8 mouse cellular contexts compared by ENCODE assay signal in the genomic region with DNA sequence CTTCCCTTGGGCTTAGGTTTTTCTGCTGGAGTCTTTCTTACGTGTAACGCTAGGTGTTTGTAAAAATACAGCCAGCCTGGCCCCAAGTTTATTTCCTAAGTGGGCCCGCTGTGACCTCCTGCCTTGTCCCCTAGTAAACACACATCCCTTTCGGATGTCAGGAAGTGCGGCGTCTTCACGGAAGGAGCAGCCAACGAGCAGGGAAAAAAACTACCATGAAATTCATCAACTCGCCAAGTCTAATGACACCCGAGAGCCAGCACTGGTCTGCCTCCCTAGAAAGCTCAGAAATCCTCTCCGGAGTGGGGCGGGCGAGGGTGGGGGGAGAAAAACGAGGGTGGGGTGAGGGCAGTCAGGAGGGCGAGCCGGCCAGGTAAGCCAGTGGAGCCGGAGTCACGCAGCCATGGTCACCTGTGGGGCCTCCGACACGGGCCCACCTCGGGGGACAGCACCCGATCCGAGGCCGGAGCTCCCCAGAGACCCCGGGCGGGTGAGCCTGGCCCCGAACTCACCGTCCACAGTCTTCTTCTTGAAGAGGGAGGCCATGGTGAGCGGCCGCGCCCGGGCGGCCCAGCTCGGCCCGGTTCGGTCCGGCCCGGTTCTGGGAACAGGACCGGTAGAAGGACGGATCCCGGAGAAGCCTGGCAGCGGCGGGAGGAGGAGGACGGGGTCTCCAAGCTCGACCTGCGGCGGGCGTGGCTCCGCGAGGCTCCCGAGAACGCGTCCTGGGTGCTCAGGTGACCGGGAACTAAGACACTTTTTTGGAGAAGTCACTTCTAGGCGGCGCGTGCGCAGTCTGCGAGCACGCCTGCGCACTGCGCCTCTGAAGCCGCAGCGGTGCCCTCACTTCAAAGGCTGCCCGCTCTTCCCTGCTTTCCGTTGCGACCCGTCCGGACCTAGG. TPM values are rescaled to one million over a fixed set of nuclear protein-coding genes. Genes with fewer than 3 reads are reported as not detected.
DNase-seq lines count a peak whose midpoint lies in the region; ATAC-seq and TF ChIP-seq lines count a peak whose summit lies in the region.

Gene Chmp2b (minus strand): TSS at position 764 of the 901 bp plus-strand sequence.

- peaks cover 5% of the 10 kb centered on the region for H3K4me1 ChIP-seq in forebrain, embryonic 14.5 days (ENCODE audit: control insufficient read depth, insufficient read depth, low read length)
- 0 out of 2 replicates have a peak, but pooled peaks cover 3% of the 10 kb centered on the region for H3K4me1 ChIP-seq in lung, embryonic 14.5 days (ENCODE audit: insufficient read depth)
- no peaks in the 10 kb centered on the region for H3K4me1 ChIP-seq in olfactory bulb, adult 2 months (ENCODE audit: control insufficient read depth, insufficient read depth, low read length)

- peak within 1 kb of the TSS; percentile 89 for H3K4me3 ChIP-seq in forebrain, embryonic 14.5 days (ENCODE audit: low read depth, low read length)
- peak within 1 kb of the TSS; percentile 95 for H3K4me3 ChIP-seq in lung, embryonic 14.5 days (ENCODE audit: low read depth, low read length)
- peak within 1 kb of the TSS; percentile 56 for H3K4me3 ChIP-seq in olfactory bulb, adult 2 months (ENCODE audit: insufficient read depth, low read depth, low read length)

- DNase-seq in ES-CJ7 (ENCODE audit: low read depth, low spot score): peak; percentile 89
- peak; percentile 93 for DNase-seq in forebrain, embryonic 14.5 days (ENCODE audit: low spot score)
- peak; percentile 85 to 86 for DNase-seq in heart, postnatal 14 days
- DNase-seq in layer of hippocampus, adult 18-20 months (ENCODE audit: low spot score in 2 of 2): peak; percentile 83 to 92
- peak; percentile 94 for DNase-seq in lung, embryonic 14.5 days
- peak; percentile 91 for DNase-seq in thymus, postnatal 0 days (ENCODE audit: low spot score)

- H3K27ac ChIP-seq in forebrain, embryonic 14.5 days (ENCODE audit: low read depth, low read length): 0 out of 2 replicates have a peak within 1 kb of the TSS, but pooled peaks have one; percentile 33
- peak within 1 kb of the TSS; percentile 75 for H3K27ac ChIP-seq in lung, embryonic 14.5 days (ENCODE audit: low read depth)
- peak within 1 kb of the TSS; percentile 56 for H3K27ac ChIP-seq in olfactory bulb, adult 2 months (ENCODE audit: insufficient read depth, low read depth, low read length)

- no peak for TF ChIP-seq CTCF in lung, embryonic 14.5 days (IDR thresholded peaks at IDR 0.05; ENCODE audit: low read depth)
- no peak for TF ChIP-seq CTCF in olfactory bulb, adult 2 months (IDR thresholded peaks at IDR 0.05; ENCODE audit: insufficient read depth, low read depth, low read length)

- intact Hi-C loops in heart, postnatal 14 days (cut with DNase I): no loop called here

- peak; percentile 70 for TF ChIP-seq POLR2A in olfactory bulb, adult 2 months (IDR thresholded peaks at IDR 0.05; ENCODE audit: insufficient read depth, low read depth, low read length)

- H3K27me3 ChIP-seq in forebrain, embryonic 14.5 days (replicated peaks; ENCODE audit: control insufficient read depth, insufficient read depth, low read length): no peaks in the 10 kb centered on the region
- no peaks in the 10 kb centered on the region for H3K27me3 ChIP-seq in lung, embryonic 14.5 days (ENCODE audit: insufficient read depth, low read length)

- H3K9me3 ChIP-seq in forebrain, embryonic 14.5 days (replicated peaks; ENCODE audit: control insufficient read depth, low read length): no peaks in the 10 kb centered on the region
- H3K9me3 ChIP-seq in lung, embryonic 14.5 days (ENCODE audit: low read depth, low read length): no peaks in the 10 kb centered on the region; the same call in 1 of the 2 replicates

- no peaks in the 10 kb centered on the region for H3K36me3 ChIP-seq in forebrain, embryonic 14.5 days (ENCODE audit: control insufficient read depth, insufficient read depth, low read length)
- H3K36me3 ChIP-seq in lung, embryonic 14.5 days (ENCODE audit: insufficient read depth): no peaks in the 10 kb centered on the region

- peak within 1 kb of the TSS; percentile 81 for H3K4me2 ChIP-seq in forebrain, embryonic 14.5 days (ENCODE audit: low read length)
- peak within 1 kb of the TSS; percentile 75 for H3K4me2 ChIP-seq in lung, embryonic 14.5 days

- WGBS in forebrain, embryonic 14.5 days: under 1% methylated on average over 64 of the region's 69 CpGs
- under 1% methylated on average over 67 of the region's 69 CpGs for WGBS in lung, embryonic 14.5 days
- under 1% methylated on average over 69 of the region's 69 CpGs for WGBS in olfactory bulb, adult 2 months

- H3K9ac ChIP-seq in forebrain, embryonic 14.5 days (ENCODE audit: low read length): peak within 1 kb of the TSS; percentile 88
- peak within 1 kb of the TSS; percentile 87 for H3K9ac ChIP-seq in lung, embryonic 14.5 days

- ATAC-seq in cerebellum, adult (ENCODE audit: insufficient number of reproducible peaks, low FRiP score, low TSS enrichment): peak; percentile 93
- ATAC-seq in forebrain, embryonic 14.5 days: peak; percentile 97
- peak; percentile 92 for ATAC-seq in lung, embryonic 14.5 days (ENCODE audit: insufficient read depth)

RNA-seq across cellular contexts. Expression of gene Chmp2b, which starts in this region (rescaled TPM):
- polyA plus RNA-seq in forebrain, embryonic 14.5 days (2014; fragmentation: Nextera tagmentation; extraction: Ambion mirVana): 48.8 and 61.6 TPM in 2 replicates
- 10 to 100 TPM; 50.2 to 52.3 TPM for total RNA-seq in heart, postnatal 14 days (2021)
- 10 to 100 TPM; 58.7 to 60.0 TPM for total RNA-seq in layer of hippocampus, adult 18-20 months (2021)
- 79.5 and 81.6 TPM in 2 replicates for polyA plus RNA-seq in lung, embryonic 14.5 days (2014; fragmentation: Nextera tagmentation; extraction: Ambion mirVana)
- not detected in 2 replicates for polyA plus RNA-seq in olfactory bulb, adult 2 months (2012; ENCODE audit: insufficient read depth, insufficient read length, low replicate concordance, missing spikeins)
- 78.2 and 80.1 TPM in 2 replicates for polyA plus RNA-seq in thymus, postnatal 0 days (2015; fragmentation: Nextera tagmentation; extraction: Ambion mirVana)

Comparison
In these comparisons a context has a peak if more than half of its experiments do, and no peak if none do; other contexts are left out.
1. Peak in every context shown above with its lines: DNase-seq, ATAC-seq, H3K4me3 ChIP-seq and H3K27ac ChIP-seq.